Mouse (Mus musculus): Measurements from ENCODE around the gene Rpl9.

Rpl9 gene

DNA sequence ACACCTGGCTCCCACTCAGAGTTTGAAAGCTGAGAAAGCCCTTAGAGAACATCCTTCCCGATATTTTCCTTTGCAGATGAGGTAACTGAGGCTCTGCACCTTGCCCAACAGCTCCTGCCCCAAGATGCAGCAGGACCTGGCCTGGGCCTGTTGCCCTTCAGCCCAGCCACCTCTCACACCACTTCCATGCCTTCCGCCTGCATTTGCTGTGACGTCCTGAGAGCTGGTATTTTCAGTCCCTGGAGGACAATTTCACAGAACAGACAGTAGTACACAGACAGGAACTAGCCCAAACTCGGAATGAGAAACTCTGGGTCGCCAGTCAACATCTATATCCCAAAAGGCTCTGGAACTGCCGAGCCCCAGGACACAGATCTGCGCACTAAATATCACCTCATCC, 16.5 kb downstream of the Rpl9 start:
- DNase-seq (ENCODE audit: low spot score), result no peak

DNA sequence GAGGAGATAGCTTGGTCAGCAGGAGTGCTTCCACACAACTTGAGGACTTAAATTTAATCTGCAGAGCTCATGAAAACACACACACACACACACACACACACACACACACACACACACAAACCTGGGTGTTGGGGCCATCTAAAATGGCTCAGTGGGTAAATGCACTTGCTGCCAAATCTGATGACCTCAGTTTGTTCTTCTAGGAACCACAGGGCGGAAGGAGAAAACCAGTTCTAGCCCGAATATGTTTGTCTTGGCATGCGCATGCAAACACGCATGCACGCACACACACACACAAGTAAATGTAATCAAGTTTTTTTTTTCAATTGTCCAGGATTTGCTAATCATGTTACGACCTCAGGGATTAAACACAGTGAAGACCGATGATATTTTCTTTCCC, 19.7 kb downstream of the Rpl9 start:
- no peak for DNase-seq (ENCODE audit: low spot score)

- no peak for DNase-seq (ENCODE audit: low spot score)
Measured at GRCm38 (mm10) chr5:65367837-65368236, 23.4 kb downstream of the Rpl9 start.

- DNase-seq (ENCODE audit: low spot score), result no peak
Measured at GRCm38 (mm10) chr5:65357771-65358170, 33.5 kb downstream of the Rpl9 start.

DNA sequence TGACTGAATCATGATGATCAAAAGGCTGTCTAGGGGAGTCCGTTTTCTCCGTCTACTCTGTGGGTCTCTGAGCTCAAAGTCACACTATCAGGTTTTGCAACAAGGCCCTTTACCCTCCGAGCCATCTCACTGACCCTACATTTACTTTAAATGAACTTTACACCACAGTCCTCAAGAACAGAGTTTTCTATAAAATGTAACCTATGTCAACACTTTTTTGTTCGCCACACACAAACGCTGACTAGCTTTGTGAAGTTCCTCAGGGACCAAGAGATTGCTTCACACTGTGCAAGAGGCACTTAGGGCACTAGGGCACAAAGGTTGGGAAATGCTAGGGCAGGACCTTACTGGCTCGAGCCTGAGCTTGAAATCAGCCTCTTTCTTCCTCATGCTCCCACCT, 34.4 kb downstream of the Rpl9 start:
- DNase-seq (ENCODE audit: low spot score), result no peak

GRCm38 (mm10) chr5:65354985-65355384, 36.3 kb downstream of the Rpl9 start:
- DNase-seq (ENCODE audit: low spot score), result no peak

- DNase-seq (ENCODE audit: low spot score), result no peak
Measured at GRCm38 (mm10) chr5:65354097-65354496, 37.1 kb downstream of the Rpl9 start.

DNA sequence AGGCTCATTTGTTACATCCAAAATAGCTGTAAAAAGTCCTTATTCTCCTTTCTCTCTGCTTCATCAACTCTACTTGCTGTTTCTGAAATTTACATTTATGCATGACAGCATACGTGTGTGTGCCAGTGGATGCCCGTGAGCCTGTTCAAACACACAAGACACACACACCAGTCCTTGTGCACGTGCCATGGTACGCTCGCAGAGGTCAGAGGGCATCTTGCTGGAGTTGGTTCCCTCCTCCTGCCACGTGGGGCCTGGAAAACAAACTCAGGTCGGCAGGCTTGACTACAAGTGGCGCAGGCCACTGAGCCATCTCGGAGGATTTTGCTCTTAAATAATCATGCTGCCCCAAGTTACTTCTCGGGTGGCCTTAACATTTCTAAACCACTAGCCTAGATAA, 40.7 kb downstream of the Rpl9 start:
- no peak for DNase-seq (ENCODE audit: low spot score)

DNA sequence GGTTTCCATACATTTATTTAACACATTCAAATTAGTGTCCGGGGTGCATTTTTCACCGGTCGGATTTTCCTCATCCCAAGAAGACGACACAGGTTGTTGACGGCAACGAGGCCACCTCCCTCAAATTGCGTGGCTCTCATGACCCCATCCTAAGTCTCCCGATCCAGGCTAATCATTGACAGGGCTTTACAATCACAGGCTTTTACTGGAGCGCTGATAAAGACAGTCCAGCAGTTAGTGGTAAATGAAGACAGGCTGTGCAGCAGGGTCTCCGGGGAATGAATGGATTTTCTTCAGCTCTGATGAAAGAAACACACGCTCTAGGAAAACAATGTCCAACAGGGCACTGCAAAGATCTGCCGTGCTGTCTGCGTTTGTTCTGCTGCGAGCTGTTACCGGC, 43.1 kb downstream of the Rpl9 start, which contains the start of gene Klb:
Klb (plus strand) TSS at position 147 of the 400 bp plus-strand sequence.
- DNase-seq (ENCODE audit: low spot score), result no peak

- no peak for DNase-seq (ENCODE audit: low spot score)
Measured at GRCm38 (mm10) chr5:65340167-65340566, 51.1 kb downstream of the Rpl9 start.

DNA sequence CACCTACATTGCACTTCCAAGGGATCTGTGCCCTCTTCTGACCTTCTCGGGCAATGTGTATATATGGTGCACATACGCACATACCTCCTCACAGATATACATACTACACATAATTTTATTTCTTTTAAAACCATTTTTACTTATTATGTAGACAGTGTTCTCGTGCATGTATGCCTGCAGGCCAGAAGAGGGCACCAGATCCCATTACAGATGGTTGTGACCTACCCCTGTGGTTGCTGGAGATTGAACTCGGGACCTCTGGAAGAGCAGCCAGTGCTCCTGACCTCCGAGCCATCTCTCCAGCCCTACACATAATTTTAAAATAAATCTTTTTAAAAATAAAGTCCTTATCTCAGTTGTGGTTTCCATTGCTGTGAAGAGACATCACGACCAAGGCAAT, 52.9 kb downstream of the Rpl9 start:
- DNase-seq (ENCODE audit: low spot score), result no peak
